Mouse (Mus musculus): ENCODE data around the gene Auts2. TPM values are rescaled to one million over a fixed set of nuclear protein-coding genes. Genes with fewer than 3 reads are reported as not detected.

Gene Auts2
- polyA plus RNA-seq, 1 experiment from 2014 or later = 94.8 TPM

DNA sequence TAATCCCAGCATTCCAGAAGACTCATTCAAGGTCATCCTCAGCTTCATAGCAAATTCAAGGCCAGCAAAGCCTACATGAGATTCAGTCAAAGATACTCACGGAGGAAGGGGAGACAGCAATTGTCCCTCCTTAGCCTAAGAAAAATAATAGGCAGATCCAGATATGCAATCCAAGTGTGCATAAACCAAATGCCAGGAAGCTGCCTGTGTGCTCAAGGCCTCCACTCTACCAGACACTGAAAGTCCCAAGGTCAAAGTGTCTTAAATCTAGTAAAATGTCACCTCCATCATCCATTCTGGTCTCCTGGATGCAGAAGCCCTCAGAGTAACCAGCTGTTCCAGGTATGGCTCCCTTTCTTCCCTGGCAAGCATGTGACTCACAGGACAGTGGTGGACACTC lies 50.4 kb downstream of the Auts2 start:
- ATAC-seq (ENCODE audit: low FRiP score) = no peak
- H3K27me3 ChIP-seq = no peaks in the 10 kb centered on the region
- WGBS = 94% methylated on average over 1 of the region's 1 CpGs

DNA sequence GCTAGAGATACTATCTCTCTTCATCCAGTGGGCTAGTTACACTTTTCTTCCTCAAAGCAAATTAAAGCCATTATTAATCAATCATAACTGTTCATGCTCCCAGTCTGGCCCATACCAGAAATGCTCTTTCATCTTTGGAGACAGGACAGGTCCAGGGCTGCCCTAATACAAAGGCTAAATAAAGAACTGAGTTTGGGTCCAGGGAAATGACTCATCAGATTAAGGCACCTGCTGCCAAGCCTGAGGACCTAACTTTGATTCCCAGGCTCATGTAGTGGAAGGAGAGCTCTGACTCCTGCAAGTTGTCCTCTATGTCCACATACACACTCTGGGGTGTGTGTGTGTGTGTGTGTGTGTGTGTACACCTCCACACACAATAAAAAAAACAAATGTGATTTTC lies 51.1 kb downstream of the Auts2 start:
- Histone ChIP-seq H3K4me2 (no peak overlapping the region), H3K9ac (no peak overlapping the region), H3K4me1 (peaks cover 52% of the 10 kb centered on the region), H3K9me3 (no peaks in the 10 kb centered on the region), H3K27ac (no peak overlapping the region), H3K4me3 (replicated peaks) (no peak overlapping the region), H3K27me3 (no peaks in the 10 kb centered on the region), H3K36me3 (replicated peaks) (no peaks in the 10 kb centered on the region)
- no peak for ATAC-seq (ENCODE audit: low FRiP score)

More for the DNA sequence above, 50.4 kb downstream of the Auts2 start:
- Histone ChIP-seq H3K4me2 (no peak overlapping the region), H3K4me3 (replicated peaks) (no peak overlapping the region), H3K36me3 (replicated peaks) (no peaks in the 10 kb centered on the region), H3K4me1 (peaks cover 44% of the 10 kb centered on the region), H3K9ac (no peak overlapping the region), H3K27ac (no peak overlapping the region), H3K9me3 (no peaks in the 10 kb centered on the region)

DNA sequence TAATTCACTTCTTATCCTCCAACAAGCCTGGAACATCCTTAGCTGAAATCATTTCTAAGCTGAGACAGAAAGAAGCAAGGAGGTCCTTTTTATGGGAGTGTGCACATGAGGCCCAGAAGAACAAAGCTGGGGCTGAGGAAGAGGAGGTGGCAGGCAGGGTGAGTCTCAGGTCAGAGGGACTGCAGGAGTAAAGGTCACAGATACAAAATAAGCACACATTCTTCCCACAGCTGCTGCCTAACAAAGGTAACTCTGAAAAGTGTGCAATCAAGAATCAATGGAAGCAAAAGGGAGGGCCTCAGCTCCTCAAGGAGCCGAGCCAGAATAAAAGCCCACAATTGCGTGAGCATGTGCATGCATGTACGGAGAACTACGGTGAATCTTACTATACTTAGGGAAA lies 51.6 kb downstream of the Auts2 start:
- no peaks in the 10 kb centered on the region for H3K27me3 ChIP-seq
- no peak for ATAC-seq (ENCODE audit: low FRiP score)
- WGBS = 7% methylated on average over 4 of the region's 4 CpGs
- no peaks in the 10 kb centered on the region for H3K9me3 ChIP-seq
- H3K36me3 ChIP-seq (replicated peaks) = no peaks in the 10 kb centered on the region
- no peak overlapping the region for H3K9ac ChIP-seq
- no peak overlapping the region for H3K4me2 ChIP-seq
- H3K4me3 ChIP-seq (replicated peaks) = no peak overlapping the region
- no peak overlapping the region for H3K27ac ChIP-seq
- H3K4me1 ChIP-seq = peaks cover 57% of the 10 kb centered on the region

DNA sequence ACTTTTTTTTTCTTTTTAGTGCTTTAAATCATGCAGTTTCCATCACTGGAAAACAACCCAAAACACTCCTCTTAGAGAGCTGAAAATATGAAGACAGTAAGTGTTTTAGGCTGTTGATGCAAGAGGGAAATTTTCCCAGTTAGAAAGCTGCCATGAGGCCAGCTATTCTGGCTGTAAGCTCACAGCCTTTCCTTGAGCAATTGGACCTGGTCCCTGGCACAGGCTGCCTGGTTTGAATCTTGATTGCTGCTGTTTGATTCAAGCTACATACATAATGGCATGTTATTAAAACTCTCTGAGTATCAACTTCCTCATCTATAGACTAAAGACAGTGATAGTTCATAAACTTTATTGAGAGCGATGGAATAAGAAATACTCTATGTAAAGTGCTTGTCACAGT lies 52.8 kb downstream of the Auts2 start:
- Histone ChIP-seq H3K27ac (no peak overlapping the region), H3K9ac (no peak overlapping the region), H3K4me3 (replicated peaks) (no peak overlapping the region), H3K36me3 (replicated peaks) (no peaks in the 10 kb centered on the region), H3K27me3 (no peaks in the 10 kb centered on the region), H3K4me1 (peaks cover 57% of the 10 kb centered on the region), H3K9me3 (no peaks in the 10 kb centered on the region), H3K4me2 (no peak overlapping the region)
- 94% methylated on average over 1 of the region's 1 CpGs for WGBS
- ATAC-seq (ENCODE audit: low FRiP score) = no peak

DNA sequence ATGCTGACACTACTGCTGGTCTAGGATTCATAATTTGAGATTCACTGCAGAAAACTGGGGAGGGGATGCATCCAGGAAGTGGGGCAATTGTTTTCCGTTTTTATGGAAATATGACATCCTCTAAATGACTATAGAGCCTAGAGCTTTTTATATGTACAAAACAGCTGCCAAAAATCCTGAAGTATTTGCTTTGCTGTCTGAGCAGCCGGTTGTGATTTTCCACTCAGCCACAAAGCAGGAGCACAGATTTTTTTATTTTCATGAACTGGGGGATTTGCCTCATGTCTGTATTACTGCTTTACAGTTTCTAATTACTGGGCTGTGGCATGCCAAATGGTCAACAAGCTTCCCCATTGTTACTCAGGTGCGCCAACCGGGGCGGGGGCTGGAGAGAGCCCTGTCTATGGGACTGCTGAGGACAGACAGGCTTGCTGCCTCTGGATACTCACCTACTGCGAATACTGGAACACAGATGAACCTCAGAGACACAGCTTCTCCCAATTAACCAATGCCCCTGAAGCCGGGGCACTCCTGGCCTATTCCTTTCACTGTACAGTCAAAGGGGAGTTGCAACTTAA lies 53.3 kb downstream of the Auts2 start:
- Histone ChIP-seq H3K36me3 (replicated peaks) (no peaks in the 10 kb centered on the region), H3K9ac (no peak overlapping the region), H3K4me2 (no peak overlapping the region), H3K4me3 (replicated peaks) (no peak overlapping the region), H3K27me3 (no peaks in the 10 kb centered on the region), H3K9me3 (no peaks in the 10 kb centered on the region), H3K27ac (no peak overlapping the region), H3K4me1 (peaks cover 57% of the 10 kb centered on the region)
- 52% methylated on average over 7 of the region's 7 CpGs for WGBS
- no peak for ATAC-seq (ENCODE audit: low FRiP score)

DNA sequence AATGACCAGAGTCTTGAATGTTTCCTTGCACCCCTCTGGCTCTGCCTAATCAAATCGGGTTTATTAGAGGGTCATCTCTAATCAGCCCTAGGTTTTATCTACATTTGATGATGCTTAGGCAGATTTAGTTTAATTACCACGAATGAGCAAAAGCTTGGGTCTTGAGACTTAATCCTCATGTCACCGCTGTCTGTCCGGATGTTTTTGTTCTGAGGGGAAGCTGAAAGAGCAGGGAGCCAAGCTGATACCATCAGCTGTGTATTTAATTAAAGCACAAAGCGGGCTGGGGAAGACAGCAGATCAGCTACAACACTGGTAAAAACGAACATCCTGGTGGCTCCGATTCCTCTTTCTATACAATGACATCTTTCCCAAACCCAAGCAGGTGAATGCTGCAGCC lies 56.3 kb downstream of the Auts2 start:
- ATAC-seq (ENCODE audit: low FRiP score) = no peak
- no peak overlapping the region for H3K9ac ChIP-seq
- no peak overlapping the region for H3K27ac ChIP-seq
- H3K4me1 ChIP-seq = peaks cover 55% of the 10 kb centered on the region
- H3K36me3 ChIP-seq (replicated peaks) = no peaks in the 10 kb centered on the region
- 10% methylated on average over 7 of the region's 7 CpGs for WGBS
- H3K4me3 ChIP-seq (replicated peaks) = no peak overlapping the region
- no peak overlapping the region for H3K4me2 ChIP-seq
- H3K9me3 ChIP-seq = no peaks in the 10 kb centered on the region
- no peaks in the 10 kb centered on the region for H3K27me3 ChIP-seq

DNA sequence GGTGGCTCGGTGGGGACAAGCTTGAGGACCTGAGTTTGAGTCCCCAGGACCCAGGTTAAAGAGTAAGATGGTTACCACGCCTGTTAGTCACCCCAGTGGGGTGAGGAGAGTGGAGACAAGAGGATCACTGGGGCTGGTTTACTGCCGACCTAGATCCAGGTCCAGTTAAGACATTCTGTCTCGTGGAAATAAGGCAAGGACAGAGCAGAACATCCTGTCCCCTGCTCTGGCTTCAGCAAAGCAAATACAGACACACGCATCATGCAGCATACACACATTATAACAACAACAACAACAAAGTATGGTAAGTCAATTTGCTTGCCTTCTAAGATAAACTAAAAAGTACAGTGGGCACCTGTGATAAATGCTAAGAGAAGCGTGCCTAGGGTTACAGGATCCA lies 57.1 kb downstream of the Auts2 start:
- no peak overlapping the region for H3K4me3 ChIP-seq (replicated peaks)

DNA sequence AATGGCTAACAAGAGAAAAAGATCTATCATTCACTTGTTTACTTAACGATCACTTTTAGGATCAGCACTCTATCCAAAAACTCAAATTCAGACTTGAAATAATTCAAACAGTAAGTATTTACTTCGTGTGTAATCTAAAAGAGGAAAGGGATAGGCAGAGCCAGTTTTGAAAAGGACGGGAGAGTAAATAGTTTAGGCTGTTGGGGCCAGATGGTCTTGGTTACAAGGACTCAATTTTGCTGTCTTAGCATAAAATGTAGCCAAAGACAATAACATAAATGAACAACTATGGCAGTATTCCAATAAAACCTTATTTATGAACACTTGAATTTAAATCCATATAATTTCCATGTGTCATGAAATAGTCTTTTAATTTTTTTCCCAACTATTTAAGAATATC lies 57.7 kb downstream of the Auts2 start:
- no peak for ATAC-seq (ENCODE audit: low FRiP score)
- Histone ChIP-seq H3K27me3 (no peaks in the 10 kb centered on the region), H3K9ac (no peak overlapping the region), H3K9me3 (no peaks in the 10 kb centered on the region), H3K36me3 (replicated peaks) (no peaks in the 10 kb centered on the region), H3K4me2 (no peak overlapping the region), H3K27ac (no peak overlapping the region), H3K4me3 (replicated peaks) (no peak overlapping the region), H3K4me1 (peaks cover 54% of the 10 kb centered on the region)
- WGBS = 84% methylated on average over 3 of the region's 3 CpGs

More for the DNA sequence above, 57.1 kb downstream of the Auts2 start:
- Histone ChIP-seq H3K9me3 (no peaks in the 10 kb centered on the region), H3K9ac (no peak overlapping the region), H3K4me1 (peaks cover 54% of the 10 kb centered on the region), H3K27ac (no peak overlapping the region), H3K36me3 (replicated peaks) (no peaks in the 10 kb centered on the region), H3K27me3 (no peaks in the 10 kb centered on the region), H3K4me2 (no peak overlapping the region)
- ATAC-seq (ENCODE audit: low FRiP score) = no peak
- 88% methylated on average over 6 of the region's 6 CpGs for WGBS

DNA sequence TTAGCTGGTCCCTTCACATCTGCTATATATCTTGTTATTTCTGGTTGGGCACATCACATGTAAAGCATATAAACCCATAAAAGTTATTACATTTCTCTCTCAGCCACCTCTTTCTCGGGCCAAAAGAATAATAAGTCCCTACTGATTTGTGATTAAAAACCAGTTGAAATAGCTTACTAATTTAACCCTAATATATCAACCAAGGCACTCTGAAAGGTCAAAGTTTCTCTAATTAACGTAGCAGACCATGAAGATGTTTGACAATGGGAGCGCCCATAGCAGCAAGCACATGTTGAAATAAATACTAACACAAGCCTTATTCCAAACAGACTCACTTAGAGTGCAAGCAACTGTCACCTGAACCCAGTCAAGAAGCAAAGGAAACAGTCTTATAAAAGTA lies 61.7 kb downstream of the Auts2 start:
- H3K9ac ChIP-seq = no peak overlapping the region
- WGBS = 69% methylated on average over 3 of the region's 3 CpGs
- no peak overlapping the region for H3K4me2 ChIP-seq
- H3K27me3 ChIP-seq = no peaks in the 10 kb centered on the region
- no peak overlapping the region for H3K27ac ChIP-seq
- H3K36me3 ChIP-seq (replicated peaks) = no peaks in the 10 kb centered on the region
- no peak for ATAC-seq (ENCODE audit: low FRiP score)
- no peak overlapping the region for H3K4me3 ChIP-seq (replicated peaks)
- no peaks in the 10 kb centered on the region for H3K9me3 ChIP-seq
- H3K4me1 ChIP-seq = peaks cover 42% of the 10 kb centered on the region

DNA sequence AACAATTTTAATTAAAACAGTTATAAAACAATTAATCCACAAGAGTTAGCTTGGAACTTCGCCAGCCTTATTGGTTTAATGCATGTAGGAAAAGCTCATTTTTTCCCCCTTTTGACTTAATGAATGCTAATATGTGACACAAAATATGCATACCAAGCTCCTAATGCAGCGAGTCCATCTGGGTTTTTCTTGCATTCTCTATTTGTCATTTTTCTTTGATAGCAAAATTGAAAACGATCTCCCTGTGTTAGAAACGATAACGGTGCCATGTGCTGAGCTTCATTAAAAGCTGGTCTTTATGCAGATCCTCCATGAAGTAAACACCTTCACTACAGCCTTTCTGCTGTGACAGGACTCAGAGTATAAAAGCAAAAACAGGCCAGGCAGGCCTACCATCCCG lies 62.7 kb downstream of the Auts2 start:
- Histone ChIP-seq H3K27ac (no peak overlapping the region), H3K9ac (no peak overlapping the region), H3K4me1 (peaks cover 42% of the 10 kb centered on the region), H3K4me2 (no peak overlapping the region), H3K4me3 (replicated peaks) (no peak overlapping the region), H3K27me3 (no peaks in the 10 kb centered on the region), H3K36me3 (replicated peaks) (no peaks in the 10 kb centered on the region), H3K9me3 (no peaks in the 10 kb centered on the region)
- WGBS = 46% methylated on average over 6 of the region's 6 CpGs
- ATAC-seq (ENCODE audit: low FRiP score) = no peak

DNA sequence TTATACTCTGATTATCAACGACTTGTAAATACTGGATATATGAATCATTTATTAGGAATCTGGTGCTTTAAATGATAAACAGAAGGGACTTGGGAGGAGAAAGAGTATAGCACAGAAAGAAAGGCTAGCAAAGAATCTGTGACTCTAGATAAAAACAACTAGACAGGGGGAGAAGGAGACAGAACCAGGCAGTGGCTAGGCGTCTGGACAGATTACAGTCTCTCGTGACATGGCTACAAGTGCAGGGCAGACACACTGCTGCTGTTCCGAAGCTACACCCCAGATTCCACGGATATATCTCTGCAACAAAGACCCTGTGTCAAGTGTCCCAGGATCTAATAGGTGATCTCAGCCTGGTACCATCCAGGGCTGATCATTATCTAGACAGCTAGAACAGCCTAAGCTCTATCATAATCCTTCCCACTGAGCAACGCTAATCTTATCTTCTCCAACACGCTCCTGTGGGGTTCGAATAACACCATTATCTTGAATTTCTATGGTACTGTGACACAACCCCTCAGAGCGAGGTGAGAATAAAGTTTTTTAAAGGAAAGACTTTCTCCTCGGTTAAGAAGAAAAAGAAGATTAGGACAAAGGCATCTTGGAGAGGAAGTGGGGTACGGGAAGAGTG lies 63.8 kb downstream of the Auts2 start:
- H3K4me1 ChIP-seq = peaks cover 42% of the 10 kb centered on the region

DNA sequence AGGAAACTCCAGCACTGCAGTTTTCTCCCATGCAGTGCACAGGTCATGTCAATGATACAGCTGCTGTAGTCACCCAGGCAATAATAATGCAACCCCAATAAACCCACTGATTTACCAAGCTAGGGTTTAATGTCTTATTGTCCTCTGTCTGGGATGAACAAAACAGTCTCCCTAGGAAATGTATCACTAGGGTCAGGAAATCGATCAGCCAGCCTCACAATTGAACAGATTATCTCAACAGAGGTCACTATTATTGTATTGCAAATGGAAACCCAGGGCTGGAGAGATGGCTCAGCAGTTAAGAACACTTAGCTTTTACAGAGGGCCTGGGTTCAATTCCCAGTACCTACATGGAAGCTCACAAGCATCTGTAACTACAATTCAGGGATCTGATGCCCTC lies 65.6 kb downstream of the Auts2 start:
- H3K4me1 ChIP-seq = peaks cover 50% of the 10 kb centered on the region
- 17% methylated on average over 1 of the region's 1 CpGs for WGBS
- no peak overlapping the region for H3K27ac ChIP-seq

More for the DNA sequence above, 63.8 kb downstream of the Auts2 start:
- H3K4me2 ChIP-seq = no peak overlapping the region
- ATAC-seq (ENCODE audit: low FRiP score) = no peak
- 42% methylated on average over 11 of the region's 11 CpGs for WGBS
- H3K27ac ChIP-seq = no peak overlapping the region
- no peak overlapping the region for H3K4me3 ChIP-seq (replicated peaks)
- H3K9me3 ChIP-seq = no peaks in the 10 kb centered on the region
- no peaks in the 10 kb centered on the region for H3K36me3 ChIP-seq (replicated peaks)
- no peaks in the 10 kb centered on the region for H3K27me3 ChIP-seq
- H3K9ac ChIP-seq = no peak overlapping the region

DNA sequence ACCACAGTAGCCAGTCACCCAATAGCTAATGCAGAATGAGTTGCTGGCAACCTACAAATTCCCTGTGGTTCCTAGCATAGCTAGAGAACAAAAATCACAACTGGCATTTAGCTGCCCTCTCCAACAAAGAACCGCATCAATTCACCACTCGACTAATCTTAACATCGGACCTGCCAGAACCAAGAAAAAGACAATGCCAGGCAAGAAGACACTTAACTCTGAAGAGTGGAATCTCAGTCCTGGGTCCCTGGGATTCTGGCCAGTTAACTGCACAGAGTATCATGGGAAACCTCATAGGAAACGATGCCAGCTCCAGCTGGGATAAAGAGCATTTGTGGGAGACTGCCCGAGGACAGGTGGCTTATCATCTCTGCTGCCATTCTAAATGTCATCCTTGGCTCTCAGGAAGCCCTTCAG lies 70.2 kb downstream of the Auts2 start:
- no peak for ATAC-seq (ENCODE audit: low FRiP score)
- WGBS = 69% methylated on average over 5 of the region's 5 CpGs
- H3K27me3 ChIP-seq = no peaks in the 10 kb centered on the region
- peaks cover 21% of the 10 kb centered on the region for H3K4me1 ChIP-seq
- no peaks in the 10 kb centered on the region; the same call in 1 of the 2 replicates for H3K36me3 ChIP-seq (replicated peaks)
- H3K4me2 ChIP-seq = no peak overlapping the region
- H3K4me3 ChIP-seq (replicated peaks) = no peak overlapping the region
- H3K9ac ChIP-seq = no peak overlapping the region
- H3K9me3 ChIP-seq = no peaks in the 10 kb centered on the region
- H3K27ac ChIP-seq = no peak overlapping the region

More for the DNA sequence above, 65.6 kb downstream of the Auts2 start:
- H3K36me3 ChIP-seq (replicated peaks) = no peaks in the 10 kb centered on the region
- ATAC-seq (ENCODE audit: low FRiP score) = no peak
- no peak overlapping the region for H3K4me2 ChIP-seq
- no peak overlapping the region for H3K4me3 ChIP-seq (replicated peaks)
- no peak overlapping the region for H3K9ac ChIP-seq
- H3K27me3 ChIP-seq = no peaks in the 10 kb centered on the region
- H3K9me3 ChIP-seq = no peaks in the 10 kb centered on the region

All from forebrain, embryonic 12.5 days (tissue).